Mouse (Mus musculus): ENCODE results near the gene Gm14308. TPM values are rescaled to one million over a fixed set of nuclear protein-coding genes. Genes with fewer than 3 reads are reported as not detected.
"Not testable (repeated sequence)": the region's sequence is repeated elsewhere in the genome, so short reads cannot be mapped to it uniquely, and the experiment has no call there.

Gene Gm14308
- polyA plus RNA-seq (2016; fragmentation: Nextera tagmentation; extraction: Ambion mirVana) = 14.6 and 14.9 TPM in 2 replicates

GRCm38 (mm10) chr2:176636244-176636643 lies at the start of gene Gm14308:
TSS of gene Gm14308 (minus strand) at chr2:176636344.
- H3K27ac ChIP-seq (replicated peaks); H3K27me3 ChIP-seq (ENCODE audit: low read depth, poor library complexity, severe bottlenecking); H3K9me3 ChIP-seq (replicated peaks); H3K4me1 ChIP-seq; DNase-seq (ENCODE audit: low spot score); H3K4me3 ChIP-seq; H3K36me3 ChIP-seq: not testable (repeated sequence)
- WGBS = no CpG with 5 or more reads among the region's 4 CpGs

- H3K27me3 ChIP-seq (ENCODE audit: low read depth, poor library complexity, severe bottlenecking); H3K4me3 ChIP-seq; H3K9me3 ChIP-seq (replicated peaks); H3K27ac ChIP-seq (replicated peaks); H3K4me1 ChIP-seq; H3K36me3 ChIP-seq; DNase-seq (ENCODE audit: low spot score): not testable (repeated sequence)
- WGBS = no CpG with 5 or more reads among the region's 6 CpGs
Measured at GRCm38 (mm10) chr2:176670222-176670621, 34.1 kb upstream of the Gm14308 start, which contains the start of gene Zfp973. TSS of gene Zfp973 (plus strand) at chr2:176670522.

Other genes starting within 250 kb of the Gm14308 start
- gene Gm14435, start 212.8 kb downstream of the Gm14308 start, polyA plus RNA-seq (2016; fragmentation: Nextera tagmentation; extraction: Ambion mirVana) = 9.8 and 10.5 TPM in 2 replicates
- gene Gm14434, start 149.6 kb downstream of the Gm14308 start, polyA plus RNA-seq (2016; fragmentation: Nextera tagmentation; extraction: Ambion mirVana) = 10.4 TPM in 1 of 2 replicates, not detected in the other
- not detected in 2 replicates for gene Zfp967, start 115.3 kb downstream of the Gm14308 start, polyA plus RNA-seq (2016; fragmentation: Nextera tagmentation; extraction: Ambion mirVana)
- 9.8 and 15.2 TPM in 2 replicates for gene Zfp973, start 34.2 kb upstream of the Gm14308 start, polyA plus RNA-seq (2016; fragmentation: Nextera tagmentation; extraction: Ambion mirVana)
- 32.2 and 33.0 TPM in 2 replicates for gene Gm14305, start 72.0 kb upstream of the Gm14308 start, polyA plus RNA-seq (2016; fragmentation: Nextera tagmentation; extraction: Ambion mirVana)
- 11.2 and 12.0 TPM in 2 replicates for gene Gm14295, start 162.3 kb upstream of the Gm14308 start, polyA plus RNA-seq (2016; fragmentation: Nextera tagmentation; extraction: Ambion mirVana)
- not detected in 2 replicates for gene Gm14408, start 194.8 kb upstream of the Gm14308 start, polyA plus RNA-seq (2016; fragmentation: Nextera tagmentation; extraction: Ambion mirVana)